Mouse (Mus musculus): ENCODE measurements around the gene Slc39a11.

Slc39a11 gene

DNA sequence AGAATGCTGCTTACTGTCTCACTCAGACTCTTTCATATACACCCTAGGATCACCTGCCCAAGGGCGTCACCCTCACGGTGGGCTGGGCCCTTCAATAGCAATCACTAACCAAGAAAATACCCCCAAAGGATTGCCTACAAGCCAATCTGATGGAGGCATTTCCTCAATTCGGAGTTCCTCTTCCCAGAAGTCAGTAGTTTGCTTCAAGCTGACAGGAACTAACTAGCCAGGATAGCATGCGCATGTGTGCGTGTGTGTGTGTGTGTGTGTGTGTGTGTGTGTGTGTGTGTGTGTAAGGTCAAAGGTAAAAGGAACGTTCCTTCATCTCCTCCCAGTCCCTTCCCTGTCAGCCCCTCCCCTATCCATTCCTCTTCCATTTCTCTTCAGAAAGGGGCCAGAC is 199.9 kb downstream of the Slc39a11 start:
- DNase-seq, result no peak

- no peak for DNase-seq
Observed at GRCm38 (mm10) chr11:113442036-113442435, 207.8 kb downstream of the Slc39a11 start.

DNA sequence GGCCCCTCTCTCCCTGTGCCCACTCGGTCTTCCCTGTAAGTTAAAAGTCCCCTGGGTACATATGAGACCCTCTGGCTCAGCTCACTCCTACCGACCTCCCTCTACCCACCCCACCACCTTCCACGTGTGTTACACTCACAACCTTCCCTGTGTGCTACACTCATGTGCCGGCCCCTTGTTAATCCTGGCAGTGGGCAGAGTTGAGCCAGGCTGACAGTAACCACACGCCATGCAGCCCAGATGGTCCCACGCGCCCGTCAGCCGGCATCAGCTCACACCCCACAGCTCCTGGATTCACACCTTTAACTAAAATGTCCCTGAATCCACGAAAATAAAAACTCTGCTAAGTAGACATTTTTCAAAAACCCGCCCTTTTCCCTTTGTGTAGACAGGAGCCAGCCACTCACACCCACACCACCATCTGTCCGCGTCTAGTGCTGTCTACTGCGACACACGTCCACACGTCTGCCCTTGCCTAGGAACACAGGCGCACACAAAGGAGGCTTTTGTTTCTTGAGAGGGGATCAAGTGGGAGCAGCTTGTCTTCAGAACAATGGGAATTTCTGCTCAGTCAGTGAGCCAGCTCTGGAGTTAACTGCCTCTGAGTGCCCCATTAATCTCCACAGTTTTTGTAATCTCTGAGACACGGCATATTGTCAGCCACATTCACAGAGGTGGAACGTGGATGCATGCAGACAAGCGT is 210.4 kb downstream of the Slc39a11 start:
- no peak for DNase-seq

- DNase-seq, result no peak
Observed at GRCm38 (mm10) chr11:113438915-113439314, 211.0 kb downstream of the Slc39a11 start.

- peak; percentile 16 for DNase-seq
Observed at GRCm38 (mm10) chr11:113437357-113437756, 212.5 kb downstream of the Slc39a11 start.

- peak; percentile 31 for DNase-seq
Observed at GRCm38 (mm10) chr11:113436299-113436698, 213.6 kb downstream of the Slc39a11 start.

DNA sequence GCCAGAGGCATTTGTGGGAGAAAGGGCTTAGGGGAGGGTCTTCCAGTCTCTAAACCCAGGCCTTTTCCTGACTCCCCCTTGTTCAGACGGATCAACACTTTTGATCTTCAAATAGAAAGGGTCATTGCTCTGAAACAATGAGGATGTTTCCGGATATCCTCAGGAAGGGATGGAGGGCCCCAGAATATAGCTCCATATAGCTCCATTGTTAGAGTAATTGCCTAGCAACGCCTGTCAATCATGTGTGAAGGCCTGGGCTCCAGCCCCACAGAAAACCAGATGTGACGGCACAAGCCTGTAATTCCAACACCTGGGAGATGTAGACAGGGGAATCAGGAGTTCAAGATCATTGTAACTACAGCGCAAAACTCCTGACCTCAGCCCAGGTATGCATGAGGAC is 214.2 kb downstream of the Slc39a11 start:
- peak; percentile 41 for DNase-seq

DNA sequence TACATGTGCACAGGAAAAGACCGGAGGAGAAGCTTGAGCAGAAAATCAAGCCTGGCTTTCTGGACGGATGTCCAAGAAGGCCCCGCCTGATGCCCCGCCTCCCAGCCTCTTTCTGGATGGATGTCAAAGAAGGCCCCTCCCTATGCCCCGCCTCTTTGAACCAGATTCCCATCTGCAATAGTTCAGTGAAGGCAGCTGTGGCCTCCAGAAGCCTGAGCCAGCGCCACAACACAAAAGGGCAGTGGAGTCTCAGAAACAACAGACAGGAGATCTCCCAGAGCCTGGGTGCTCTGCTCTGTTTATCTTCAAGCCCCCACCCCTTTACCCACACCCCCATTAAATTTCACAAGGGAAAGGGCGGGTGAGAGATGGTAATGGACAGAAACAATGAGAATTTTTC is 218.7 kb downstream of the Slc39a11 start:
- peak; percentile 64 for DNase-seq

- DNase-seq, result no peak
Observed at GRCm38 (mm10) chr11:113425882-113426281, 224.0 kb downstream of the Slc39a11 start.

GRCm38 (mm10) chr11:113425454-113425853 is 224.4 kb downstream of the Slc39a11 start:
- DNase-seq, result peak; percentile 25

DNA sequence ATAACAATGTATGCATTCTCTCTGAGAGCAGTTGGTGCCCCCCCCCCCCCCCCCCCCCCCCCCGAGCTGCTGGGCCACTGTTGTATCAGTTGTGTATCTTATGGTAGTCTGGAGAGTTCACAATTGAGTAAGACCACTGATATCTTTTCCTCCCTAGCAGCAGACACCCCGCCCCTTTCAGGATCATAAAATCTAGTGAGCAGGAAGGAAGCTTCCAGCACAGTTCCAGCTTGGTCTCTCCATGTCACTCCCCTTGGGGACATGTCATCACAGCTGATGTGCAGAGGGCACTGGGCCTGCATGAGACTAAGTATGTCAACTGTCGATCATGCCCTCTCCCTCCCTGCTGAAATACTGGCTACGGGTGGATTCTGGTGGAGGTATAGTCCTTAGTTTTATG is 225.1 kb downstream of the Slc39a11 start:
- DNase-seq, result no peak

- no peak for DNase-seq
Observed at GRCm38 (mm10) chr11:113422598-113422997, 227.3 kb downstream of the Slc39a11 start.

DNA sequence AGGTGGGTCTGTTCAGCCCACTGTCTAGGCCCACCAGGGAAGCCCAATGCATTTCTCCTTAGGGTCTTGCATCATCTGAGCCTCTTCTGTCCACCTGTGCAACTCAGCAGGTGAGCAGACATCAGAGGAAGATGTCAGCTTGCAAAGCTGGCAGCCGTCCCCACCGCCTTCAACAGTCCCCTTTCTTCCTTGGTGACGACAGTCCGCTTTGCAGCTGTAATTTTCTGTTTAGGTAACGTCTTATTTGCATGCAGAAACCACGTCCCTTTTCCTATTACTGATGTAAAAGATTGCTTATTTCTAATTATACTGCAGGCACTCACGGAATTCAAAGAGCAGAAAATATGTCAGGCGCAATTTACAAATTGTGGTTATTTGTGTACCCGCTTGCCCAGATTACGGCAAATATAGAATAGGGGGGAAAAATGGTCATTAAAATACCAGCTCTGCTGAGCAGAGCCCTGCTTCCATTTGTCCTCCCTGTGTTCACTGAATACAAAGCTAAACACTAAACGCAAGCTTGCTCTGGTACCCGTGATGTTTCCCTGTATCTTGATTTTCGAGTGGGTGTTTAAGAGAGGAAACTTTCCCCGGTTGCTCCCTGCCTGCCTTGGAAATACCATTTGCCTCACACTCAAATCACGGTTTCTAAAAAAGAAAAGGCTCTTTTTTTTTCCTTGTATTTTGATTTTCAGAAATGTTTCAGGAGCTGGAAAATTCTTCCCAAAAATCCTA is 230.8 kb downstream of the Slc39a11 start:
- DNase-seq, result no peak

DNA sequence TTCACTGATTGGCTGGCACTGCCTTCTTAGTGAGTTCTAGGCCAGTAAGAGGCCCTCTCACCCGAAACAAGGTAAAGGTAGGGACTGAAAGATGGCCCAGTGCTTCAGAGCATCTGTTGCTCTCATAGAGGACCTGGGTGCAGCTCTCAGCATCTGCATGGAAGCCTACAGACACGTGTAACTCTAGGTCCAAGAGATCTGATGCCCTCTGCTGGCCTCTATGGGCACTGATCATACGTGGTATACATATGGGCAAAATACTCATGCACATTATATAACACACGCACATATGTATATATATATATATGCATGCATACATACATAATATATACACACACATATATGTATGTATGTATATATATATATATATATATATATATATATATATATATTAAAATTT is 231.9 kb downstream of the Slc39a11 start:
- DNase-seq, result no peak

DNA sequence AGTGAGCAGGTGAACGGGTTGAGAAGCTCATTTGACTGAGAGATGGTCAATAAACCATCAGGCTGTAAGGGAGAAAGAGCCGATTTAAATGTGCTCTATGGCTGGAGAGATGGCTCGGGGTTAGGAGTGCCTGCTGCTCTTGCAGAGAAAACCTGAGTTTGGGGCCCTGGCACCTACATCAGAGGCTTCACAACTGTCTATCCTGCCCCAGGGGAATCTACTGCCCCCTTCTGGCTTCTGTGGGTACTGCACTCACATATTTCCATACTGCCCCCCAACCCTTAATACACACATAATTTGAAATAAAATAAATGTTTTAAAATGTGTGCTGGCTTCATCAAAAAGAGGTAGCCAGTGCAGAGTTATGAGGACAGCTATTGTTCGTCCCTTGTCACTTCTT is 237.3 kb downstream of the Slc39a11 start:
- DNase-seq, result no peak

DNA sequence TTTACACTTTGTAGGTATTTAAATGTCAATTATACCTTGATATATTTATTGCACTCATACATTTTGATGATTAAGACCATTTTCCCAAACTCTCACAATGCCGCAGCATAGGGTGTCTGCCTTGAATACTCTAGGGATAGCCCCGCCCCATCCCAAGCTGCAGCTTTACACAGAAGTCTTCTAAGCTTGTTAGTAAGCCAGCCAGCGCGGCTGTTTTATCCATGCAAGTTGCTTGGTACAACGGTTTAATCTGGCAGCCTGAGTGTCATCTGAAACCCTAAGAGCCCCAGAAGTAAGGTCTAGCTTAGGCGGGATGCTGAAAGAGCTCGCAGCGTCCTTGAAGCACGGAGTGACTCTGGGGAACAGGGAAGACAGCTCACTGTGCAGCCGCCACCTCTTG is 238.1 kb downstream of the Slc39a11 start:
- DNase-seq, result no peak

- DNase-seq, result no peak
Observed at GRCm38 (mm10) chr11:113409121-113409520, 240.8 kb downstream of the Slc39a11 start.

DNA sequence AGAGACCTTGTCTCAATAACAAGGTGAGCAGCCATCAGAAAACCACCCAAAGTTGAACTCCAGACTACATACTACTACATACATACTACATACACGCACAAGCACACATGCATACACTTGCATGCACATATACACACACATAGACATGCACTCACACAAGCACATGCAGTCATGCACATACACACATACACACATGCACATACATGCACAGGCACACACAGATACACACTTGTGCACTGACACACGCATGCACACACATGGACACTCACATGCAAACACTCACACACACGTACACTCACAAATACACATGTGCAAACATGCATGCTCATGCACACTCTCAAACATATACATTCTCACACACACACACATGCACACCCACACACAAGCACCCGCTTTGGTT is 242.4 kb downstream of the Slc39a11 start:
- DNase-seq, result no peak

DNA sequence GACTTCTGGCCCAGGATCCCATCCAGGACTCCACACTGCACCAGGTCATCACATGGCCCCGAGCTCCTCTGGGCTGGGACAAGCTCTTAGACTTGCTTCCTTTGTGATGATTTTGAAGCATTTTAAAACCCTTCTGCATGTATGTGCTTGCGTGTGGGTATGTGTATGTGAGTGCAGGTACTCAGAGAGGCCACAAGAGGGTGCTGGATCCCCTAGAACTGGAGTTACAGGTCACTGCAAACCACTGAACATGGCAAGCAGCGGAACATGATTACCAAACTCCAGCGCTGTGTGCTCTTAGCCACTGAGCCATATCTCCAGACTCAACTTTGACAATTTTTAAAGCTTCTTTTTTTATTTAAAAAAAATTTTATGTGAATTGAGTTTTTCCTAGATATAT is 249.0 kb downstream of the Slc39a11 start:
- DNase-seq, result no peak

- no peak for DNase-seq
Observed at GRCm38 (mm10) chr11:113399601-113400000, 250.3 kb downstream of the Slc39a11 start.

DNA sequence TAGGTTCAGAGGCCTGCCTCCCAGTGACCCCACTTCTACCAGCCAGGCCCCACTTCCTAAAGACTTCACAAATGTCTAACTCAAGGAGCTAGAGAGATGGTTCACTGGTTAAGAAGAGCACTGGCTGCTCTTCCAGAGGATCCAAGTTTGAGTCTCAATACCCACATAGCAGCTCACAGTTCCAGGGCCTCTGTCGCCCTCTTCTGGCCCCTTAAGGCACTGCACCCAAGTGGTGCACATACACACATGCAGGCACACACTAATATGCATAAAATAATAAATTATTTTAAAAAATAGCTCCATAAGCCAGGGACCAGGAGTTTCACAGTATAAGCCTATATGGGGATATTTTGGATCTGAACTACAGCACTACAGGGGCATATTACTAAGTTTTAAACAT is 252.5 kb downstream of the Slc39a11 start:
- no peak for DNase-seq

GRCm38 (mm10) chr11:113393366-113394150 is 256.3 kb downstream of the Slc39a11 start:
- DNase-seq, result no peak

GRCm38 (mm10) chr11:113391664-113392063 is 258.2 kb downstream of the Slc39a11 start:
- no peak for DNase-seq

DNA sequence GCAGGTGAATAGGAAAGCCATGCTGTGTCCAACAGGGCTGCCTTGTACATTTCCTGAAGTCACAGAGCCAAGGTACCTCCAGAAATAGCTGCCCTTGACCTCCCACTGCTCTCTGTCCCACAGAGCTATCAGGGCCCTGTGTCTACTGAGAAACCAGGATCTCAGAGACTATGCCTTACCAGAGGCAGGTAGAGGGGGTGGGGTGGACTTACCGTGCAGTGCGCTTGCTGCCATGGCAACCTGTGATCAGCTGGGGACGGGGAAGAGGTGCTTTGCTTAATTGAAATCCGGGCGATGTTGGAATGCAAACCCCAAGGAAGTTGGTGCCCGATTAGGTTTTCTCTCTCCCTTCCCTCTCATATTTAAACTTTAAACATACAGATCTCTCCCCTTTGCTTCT is 260.2 kb downstream of the Slc39a11 start:
- DNase-seq, result no peak

Data from lung, postnatal 10 days (tissue).